Mouse (Mus musculus) midbrain, embryonic 10.5 days (tissue): ENCODE results near the gene Cd300lg. TPM values are rescaled to one million over a fixed set of nuclear protein-coding genes. Genes with fewer than 3 reads are reported as not detected.
A peak's percentile ranks its signal among the peaks of the same experiment; 100 is the strongest.

Source experiments
- DNase-seq: peaks from one replicate; pipeline ENCODE4 v3.0.0-alpha.2; 2017; ENCODE audit warnings: low spot score
- H3K27ac ChIP-seq: fragments of 300-500 bp; sonication (generic); replicated peaks from 2 replicates; pipeline ENCODE4 v1.5.1; 2016; ENCODE audit warnings: mild to moderate bottlenecking
- H3K27me3 ChIP-seq: fragments of 300-500 bp; sonication (generic); 2 replicates; pipeline ENCODE4 v1.6.1; 2016; ENCODE audit warnings: low read depth, mild to moderate bottlenecking; ENCODE audit not compliant: poor library complexity, severe bottlenecking
- H3K36me3 ChIP-seq: fragments of 300-500 bp; sonication (generic); 2 replicates; pipeline ENCODE4 v1.6.1; 2016; ENCODE audit warnings: mild to moderate bottlenecking, moderate library complexity
- H3K4me1 ChIP-seq: fragments of 300-500 bp; sonication (generic); 2 replicates; pipeline ENCODE4 v1.6.1; 2016
- H3K4me3 ChIP-seq: fragments of 300-500 bp; sonication (generic); 2 replicates; pipeline ENCODE4 v1.5.1; 2016; ENCODE audit warnings: mild to moderate bottlenecking, moderate library complexity
- H3K9me3 ChIP-seq: fragments of 300-500 bp; sonication (generic); replicated peaks from 2 replicates; pipeline ENCODE4 v1.6.1; 2016; ENCODE audit warnings: mild to moderate bottlenecking
- WGBS: fragments of 180-500 bp; shearing (Covaris S2); methylation state at CpG from one replicate; pipeline ENCODE4 v1.1.7; 2016; 5-methylcytosine and 5-hydroxymethylcytosine counted together
- polyA plus RNA-seq: library from polyadenylated mRNA; unstranded; fragments of >200 nt; fragmentation: Nextera tagmentation; extraction: Ambion mirVana; gene quantifications from 2 replicates; pipeline ENCODE4 v1.2.1, GENCODE M21; 2016

Cd300lg gene
- polyA plus RNA-seq, 1 experiment from 2014 or later: 0.20 TPM

DNA sequence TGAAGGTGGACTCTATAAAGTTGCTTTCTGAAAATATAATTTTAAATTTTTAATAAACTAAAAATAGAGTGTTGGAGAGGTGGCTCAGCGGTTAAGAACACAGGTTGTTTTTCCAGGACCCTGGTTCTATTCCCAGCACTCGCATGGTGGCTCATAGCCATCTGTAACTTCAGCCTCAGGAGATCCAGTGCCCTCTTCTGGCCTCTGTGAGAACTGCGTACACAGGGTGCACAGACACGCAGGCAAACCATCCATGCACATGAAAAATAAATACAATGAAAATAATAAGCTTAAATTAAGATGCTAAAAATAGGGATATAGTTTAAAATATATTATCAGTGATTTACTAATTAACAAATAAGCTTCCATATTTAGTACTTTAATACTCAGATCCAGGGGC is 663 bp upstream of the Cd300lg start:
- Histone ChIP-seq H3K27me3 (0 out of 2 replicates have a peak, but pooled peaks cover 9% of the 10 kb centered on the region), H3K4me3 (no peak overlapping the region), H3K36me3 (no peaks in the 10 kb centered on the region), H3K9me3 (peaks cover 9% of the 10 kb centered on the region), H3K27ac (no peak overlapping the region), H3K4me1 (peaks cover 10% of the 10 kb centered on the region)
- 67% methylated on average over 4 of the region's 4 CpGs for WGBS
- no peak for DNase-seq

DNA sequence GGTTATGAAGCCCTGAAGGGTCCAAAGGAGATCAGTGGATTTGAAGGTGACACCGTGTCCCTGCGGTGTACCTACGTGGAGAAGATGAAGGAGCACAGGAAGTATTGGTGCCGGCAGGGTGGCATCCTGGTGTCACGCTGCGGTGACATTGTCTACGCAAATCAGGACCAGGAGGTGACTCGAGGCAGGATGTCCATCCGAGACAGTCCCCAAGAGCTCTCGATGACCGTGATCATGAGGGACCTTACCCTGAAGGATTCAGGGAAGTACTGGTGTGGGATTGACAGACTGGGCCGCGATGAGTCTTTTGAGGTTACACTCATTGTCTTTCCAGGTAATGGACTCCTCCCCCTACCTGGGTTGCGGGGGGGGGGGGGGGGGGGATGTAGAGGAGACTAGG is 1.7 kb downstream of the Cd300lg start:
- Histone ChIP-seq H3K4me3 (no peak overlapping the region), H3K4me1 (peaks cover 10% of the 10 kb centered on the region), H3K27ac (no peak overlapping the region), H3K36me3 (no peaks in the 10 kb centered on the region), H3K9me3 (peaks cover 19% of the 10 kb centered on the region), H3K27me3 (0 out of 2 replicates have a peak, but pooled peaks cover 8% of the 10 kb centered on the region)
- DNase-seq: no peak
- 92% methylated on average over 14 of the region's 14 CpGs for WGBS

DNA sequence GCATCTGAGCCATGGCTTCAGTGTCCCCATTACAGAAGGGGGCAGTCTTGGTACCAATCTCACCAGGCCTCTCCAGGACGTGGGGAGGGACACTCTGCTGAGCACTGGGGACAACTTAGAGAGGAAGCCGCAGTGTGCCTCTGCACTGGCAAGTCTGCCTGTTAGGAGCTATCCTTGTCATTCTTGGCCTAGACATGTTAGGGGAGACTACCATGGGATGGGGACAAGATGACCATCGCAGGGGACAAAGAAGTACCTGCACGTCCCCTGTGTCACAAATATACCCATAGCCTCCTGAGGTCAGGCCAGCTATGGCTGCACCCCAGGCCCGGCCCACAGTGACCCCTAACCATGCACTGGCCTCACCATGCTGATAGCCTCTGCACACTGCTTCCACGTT is 2.1 kb downstream of the Cd300lg start:
- 0 out of 2 replicates have a peak, but pooled peaks cover 4% of the 10 kb centered on the region for H3K27me3 ChIP-seq
- no peak overlapping the region for H3K4me3 ChIP-seq
- no peak overlapping the region for H3K27ac ChIP-seq
- H3K36me3 ChIP-seq: no peaks in the 10 kb centered on the region
- peaks cover 19% of the 10 kb centered on the region for H3K9me3 ChIP-seq
- WGBS: 87% methylated on average over 6 of the region's 6 CpGs
- DNase-seq: no peak
- H3K4me1 ChIP-seq: peaks cover 10% of the 10 kb centered on the region

DNA sequence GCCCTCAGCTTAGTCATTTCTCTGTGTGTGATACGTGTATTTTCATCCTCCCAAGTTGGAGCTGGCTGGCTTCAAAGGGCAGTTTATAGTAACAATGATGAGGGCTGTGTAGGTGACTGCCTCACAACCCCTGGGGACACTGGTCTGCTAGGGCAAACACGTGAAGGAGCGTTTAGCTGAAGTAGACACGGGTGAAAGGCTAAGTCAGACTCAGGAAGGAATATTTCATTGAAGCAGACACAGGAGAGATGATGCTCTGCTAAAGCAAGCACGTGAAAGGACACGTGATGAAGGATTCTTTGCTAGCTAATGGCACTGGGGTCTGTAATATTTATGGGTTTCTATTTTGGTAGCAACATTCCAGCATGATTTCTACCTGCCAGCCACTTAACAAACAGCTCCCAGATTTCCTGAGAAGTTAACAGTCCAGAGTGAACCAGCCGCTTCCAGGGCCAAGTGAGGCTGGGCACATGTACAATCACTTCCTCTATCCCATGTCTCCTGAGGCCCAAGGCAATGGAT is 3.4 kb downstream of the Cd300lg start:
- Histone ChIP-seq H3K4me1 (peaks cover 5% of the 10 kb centered on the region), H3K36me3 (no peaks in the 10 kb centered on the region), H3K9me3 (peaks cover 19% of the 10 kb centered on the region), H3K27me3 (no peaks in the 10 kb centered on the region), H3K4me3 (no peak overlapping the region), H3K27ac (no peak overlapping the region)
- WGBS: 87% methylated on average over 7 of the region's 7 CpGs
- no peak for DNase-seq

DNA sequence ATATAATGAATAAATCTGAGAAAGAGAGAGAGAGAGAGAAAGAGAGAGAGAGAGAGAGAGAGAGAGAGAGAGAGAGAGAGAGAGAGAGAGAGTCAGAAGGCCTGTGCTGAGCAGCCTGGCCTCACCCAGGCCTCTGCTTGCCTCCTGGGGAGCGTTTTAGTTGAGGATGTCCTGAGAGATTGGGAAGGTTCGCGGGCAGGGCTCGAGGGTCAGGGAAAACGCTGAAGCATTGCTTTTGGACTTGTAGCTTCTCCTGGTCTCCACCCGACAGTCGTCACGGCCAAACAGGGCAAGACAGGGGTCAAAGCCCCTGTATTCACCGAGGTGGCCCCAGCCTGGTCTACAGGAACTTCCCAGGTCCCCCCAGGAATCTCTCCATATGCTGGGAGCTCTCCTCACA is 5.3 kb downstream of the Cd300lg start:
- Histone ChIP-seq H3K27ac (no peak overlapping the region), H3K4me1 (no peaks in the 10 kb centered on the region; the same call in 1 of the 2 replicates), H3K4me3 (no peak overlapping the region), H3K27me3 (no peaks in the 10 kb centered on the region), H3K9me3 (peaks cover 19% of the 10 kb centered on the region), H3K36me3 (no peaks in the 10 kb centered on the region)
- DNase-seq: no peak
- WGBS: 77% methylated on average over 9 of the region's 9 CpGs

DNA sequence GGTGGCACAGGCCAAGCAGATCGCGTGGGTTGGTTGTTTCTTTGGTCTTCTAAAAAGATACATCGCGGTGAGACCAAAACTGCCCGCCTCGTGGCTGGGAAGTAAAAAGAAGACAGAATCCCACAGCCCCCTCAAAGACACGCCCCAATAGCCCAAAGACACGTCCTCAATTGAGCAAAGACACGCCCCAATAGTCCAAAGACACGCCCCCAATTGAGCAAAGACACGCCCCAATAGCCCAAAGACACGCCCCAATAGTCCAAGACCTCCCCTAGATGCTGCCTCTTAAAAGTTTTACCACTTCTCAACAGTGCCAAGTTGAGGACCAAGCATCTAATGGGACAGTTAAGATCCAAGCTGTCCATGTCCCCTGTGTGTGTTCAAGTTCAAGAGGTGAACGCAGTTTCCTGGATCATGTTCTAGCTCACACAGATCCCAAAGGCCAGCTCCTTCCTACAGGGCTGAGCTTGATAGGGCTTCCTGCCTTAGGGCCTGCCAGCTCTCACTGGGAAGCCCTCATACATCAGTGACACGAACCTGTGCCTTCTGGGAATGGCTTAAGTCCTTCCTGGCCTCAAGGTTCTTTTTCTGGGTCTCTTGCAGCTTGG is 8.7 kb downstream of the Cd300lg start:
- Histone ChIP-seq H3K27ac (no peak overlapping the region), H3K36me3 (no peaks in the 10 kb centered on the region), H3K9me3 (peaks cover 16% of the 10 kb centered on the region), H3K4me3 (no peak overlapping the region), H3K4me1 (peaks cover 11% of the 10 kb centered on the region), H3K27me3 (no peaks in the 10 kb centered on the region; the same call in 1 of the 2 replicates)
- no peak for DNase-seq
- WGBS: 59% methylated on average over 14 of the region's 14 CpGs

DNA sequence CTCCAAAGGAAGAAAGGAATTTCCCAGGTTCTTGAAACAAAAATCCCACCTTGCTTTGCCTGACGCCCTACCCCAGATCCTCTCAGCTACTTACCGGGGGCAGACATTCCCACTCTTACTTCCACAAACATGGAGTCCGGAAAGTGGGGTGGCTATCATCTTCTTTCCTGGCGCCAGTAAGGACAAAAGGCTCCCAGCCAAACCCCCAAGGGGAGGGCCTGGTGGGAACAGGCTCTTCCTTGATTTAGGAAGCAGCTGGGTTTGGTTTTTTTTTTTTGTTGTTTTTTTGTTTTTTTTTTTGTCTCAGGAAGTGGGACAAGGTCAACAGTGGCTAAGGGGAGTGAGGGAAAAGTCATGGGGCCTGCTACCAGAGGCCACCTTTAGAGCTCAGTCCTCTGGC is 10.2 kb downstream of the Cd300lg start:
- DNase-seq: no peak
- no peak overlapping the region for H3K4me3 ChIP-seq
- H3K36me3 ChIP-seq: no peaks in the 10 kb centered on the region
- 0 out of 2 replicates have a peak, but pooled peaks cover under 1% of the 10 kb centered on the region for H3K9me3 ChIP-seq
- peak overlapping the region; percentile 57 for H3K27ac ChIP-seq
- WGBS: 67% methylated on average over 4 of the region's 4 CpGs
- H3K4me1 ChIP-seq: peaks cover 11% of the 10 kb centered on the region
- no peaks in the 10 kb centered on the region; the same call in 1 of the 2 replicates for H3K27me3 ChIP-seq

DNA sequence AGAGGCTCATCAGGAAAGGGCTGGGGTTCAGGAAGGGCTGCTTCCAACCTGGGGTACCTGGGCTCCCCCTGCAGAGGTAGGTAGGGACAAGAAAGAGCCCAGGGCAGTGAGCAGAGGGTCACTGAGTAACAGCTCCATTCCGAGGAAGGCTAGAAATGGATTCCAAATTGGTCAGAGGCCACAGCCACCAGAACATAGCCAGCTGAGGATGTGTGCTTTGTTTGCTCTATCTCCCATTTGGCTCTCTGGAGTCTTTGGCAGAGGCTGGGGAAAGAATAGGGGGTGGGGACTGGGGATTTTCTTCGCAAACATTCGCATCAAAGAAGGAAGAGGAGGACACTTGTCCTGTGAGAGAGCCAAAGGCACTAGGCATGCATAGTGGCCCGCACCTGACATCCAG is 10.6 kb downstream of the Cd300lg start:
- Histone ChIP-seq H3K36me3 (no peaks in the 10 kb centered on the region), H3K4me3 (no peak overlapping the region), H3K9me3 (no peaks in the 10 kb centered on the region), H3K27me3 (peaks cover 2% of the 10 kb centered on the region; the same call in 1 of the 2 replicates), H3K27ac (peak overlapping the region; percentile 57), H3K4me1 (peaks cover 11% of the 10 kb centered on the region)
- 40% methylated on average over 4 of the region's 4 CpGs for WGBS
- DNase-seq: no peak

DNA sequence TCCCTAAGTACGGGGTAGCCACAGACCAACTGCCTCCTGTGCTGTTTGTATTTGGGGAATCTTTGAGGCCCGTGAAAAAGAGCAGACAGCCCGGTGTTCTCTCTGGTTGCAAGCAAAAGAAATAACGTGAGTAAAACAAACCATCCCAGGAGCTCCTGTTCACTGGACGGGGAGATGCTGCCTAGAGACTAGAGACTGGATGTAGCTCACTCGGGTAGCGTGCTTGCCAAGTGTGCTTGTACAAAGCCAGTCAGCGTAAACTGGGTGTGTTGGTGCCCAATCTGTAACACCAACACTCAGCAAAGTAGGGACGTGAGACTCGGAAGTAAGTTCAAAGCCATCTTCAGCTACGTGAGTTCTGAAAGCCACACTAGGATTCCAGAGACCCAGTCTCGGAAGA is 11.4 kb downstream of the Cd300lg start:
- Histone ChIP-seq H3K4me1 (peaks cover 11% of the 10 kb centered on the region), H3K27ac (peak overlapping the region; percentile 57; the same call in 1 of the 2 replicates), H3K9me3 (no peaks in the 10 kb centered on the region), H3K4me3 (no peak overlapping the region), H3K36me3 (no peaks in the 10 kb centered on the region), H3K27me3 (peaks cover 6% of the 10 kb centered on the region; the same call in 1 of the 2 replicates)
- 83% methylated on average over 12 of the region's 12 CpGs for WGBS
- no peak for DNase-seq

DNA sequence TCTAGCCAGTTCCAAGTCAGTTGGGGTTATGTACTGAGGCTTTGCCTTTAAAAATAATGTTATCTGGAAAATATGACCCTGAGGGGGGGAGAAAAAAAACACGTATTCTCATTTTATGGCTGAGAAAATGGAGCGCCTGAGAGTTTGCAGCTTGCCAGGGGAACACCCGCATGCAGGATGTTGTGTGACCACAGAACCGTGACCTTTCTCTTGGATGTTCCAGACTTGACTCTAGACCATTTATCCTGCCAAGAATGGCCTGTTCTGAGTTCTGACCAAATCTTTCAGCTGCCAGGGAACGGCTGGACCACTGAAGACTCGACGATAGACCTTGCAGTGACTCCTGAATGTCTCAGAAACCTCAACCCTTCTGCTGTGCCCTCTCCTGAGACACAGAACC is 11.9 kb downstream of the Cd300lg start:
- no peak overlapping the region for H3K4me3 ChIP-seq
- H3K36me3 ChIP-seq: no peaks in the 10 kb centered on the region
- no peaks in the 10 kb centered on the region for H3K9me3 ChIP-seq
- no peak for DNase-seq
- WGBS: 86% methylated on average over 7 of the region's 7 CpGs
- H3K27me3 ChIP-seq: peaks cover 6% of the 10 kb centered on the region; the same call in 1 of the 2 replicates
- H3K27ac ChIP-seq: no peak overlapping the region
- H3K4me1 ChIP-seq: peaks cover 11% of the 10 kb centered on the region

DNA sequence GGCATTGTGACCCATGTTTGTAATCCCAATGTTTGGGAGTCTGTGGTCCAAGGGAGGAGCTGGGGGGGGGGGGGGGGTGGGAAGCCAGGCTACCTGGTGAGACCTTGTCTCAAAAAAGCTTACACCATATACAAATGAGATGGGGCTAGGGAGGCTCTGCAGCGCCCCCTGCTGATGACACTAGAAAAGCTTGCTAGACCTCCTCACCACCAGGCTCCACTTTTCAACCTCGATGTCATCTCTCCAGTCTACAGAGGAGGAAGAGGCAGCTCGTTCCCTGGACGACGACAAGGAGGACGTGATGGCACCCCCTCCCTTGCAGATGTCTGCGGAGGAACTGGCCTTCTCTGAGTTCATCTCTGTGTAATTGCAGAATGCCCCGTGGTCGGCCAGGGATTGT is 12.5 kb downstream of the Cd300lg start:
- peak; percentile 59 for DNase-seq
- Histone ChIP-seq H3K27me3 (peaks cover 10% of the 10 kb centered on the region; the same call in 1 of the 2 replicates), H3K36me3 (peaks cover 4% of the 10 kb centered on the region; the same call in 1 of the 2 replicates), H3K27ac (no peak overlapping the region), H3K9me3 (no peaks in the 10 kb centered on the region), H3K4me3 (no peak overlapping the region), H3K4me1 (peaks cover 11% of the 10 kb centered on the region)
- 31% methylated on average over 9 of the region's 9 CpGs for WGBS

DNA sequence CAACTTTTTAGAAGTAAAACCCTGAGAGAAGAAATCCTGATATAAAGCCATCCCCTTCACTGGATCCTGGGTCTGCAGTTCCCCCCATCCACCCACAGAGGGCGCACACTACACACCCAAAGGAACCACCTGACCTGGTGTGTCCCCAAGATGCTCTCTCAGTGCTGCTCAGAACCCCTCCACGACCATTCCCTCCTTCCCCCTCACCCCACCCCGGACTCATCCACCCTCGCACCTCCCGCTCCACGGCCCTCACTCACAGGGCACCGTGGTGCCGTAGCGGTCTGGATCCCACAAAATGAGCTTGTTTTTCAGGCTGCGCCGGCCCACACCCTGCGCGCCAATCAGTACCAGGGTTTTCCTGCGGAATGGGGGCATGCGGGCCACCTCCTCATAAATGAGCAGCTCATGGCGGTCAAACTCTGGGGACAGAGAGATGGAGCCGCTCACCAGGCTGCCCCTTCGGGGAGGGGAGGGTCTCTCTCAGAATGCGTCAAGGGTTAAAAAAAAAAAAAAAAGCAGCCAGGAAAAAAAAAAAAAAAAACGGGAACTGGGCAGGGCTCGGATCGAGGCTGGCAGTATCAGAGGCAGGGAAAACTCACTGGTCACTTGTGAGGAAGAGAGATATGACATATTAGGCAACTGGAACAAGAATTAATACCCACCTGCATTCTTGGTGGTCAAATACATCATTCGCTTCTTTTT is 20.1 kb downstream of the Cd300lg start:
- WGBS: 4% methylated on average over 23 of the region's 23 CpGs
- H3K27me3 ChIP-seq: peaks cover 39% of the 10 kb centered on the region
- H3K4me3 ChIP-seq: peak overlapping the region; percentile 62
- peaks cover 11% of the 10 kb centered on the region for H3K4me1 ChIP-seq
- peak; percentile 82 for DNase-seq
- H3K9me3 ChIP-seq: no peaks in the 10 kb centered on the region
- H3K36me3 ChIP-seq: peaks cover 39% of the 10 kb centered on the region
- H3K27ac ChIP-seq: peak overlapping the region; percentile 74

DNA sequence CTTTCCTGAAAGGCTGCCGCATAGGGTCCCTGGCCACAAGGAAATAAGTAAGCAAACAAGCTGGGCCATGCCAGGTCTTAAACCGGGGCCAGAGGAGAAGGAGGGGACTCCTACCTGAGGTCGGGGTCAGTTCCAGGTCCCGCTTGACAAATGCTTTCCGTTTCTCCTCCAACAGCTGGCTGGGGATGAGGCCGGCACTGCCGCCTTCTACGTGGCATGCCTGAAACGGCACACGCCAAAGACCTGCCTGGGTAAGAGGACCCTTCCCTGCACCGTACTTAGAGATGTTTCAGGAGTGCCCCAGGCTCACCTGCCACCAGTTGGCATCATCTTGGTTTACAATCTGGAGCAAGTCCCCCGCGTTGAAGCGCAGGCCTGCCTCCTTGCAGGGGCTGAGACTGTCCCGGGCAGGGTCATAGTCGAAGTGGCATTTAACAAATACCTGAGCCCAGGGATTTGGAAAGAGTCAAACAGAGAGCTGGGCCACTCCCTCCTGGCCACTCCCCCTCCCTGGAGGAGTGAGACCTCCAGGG is 20.7 kb downstream of the Cd300lg start:
- Histone ChIP-seq H3K27me3 (peaks cover 36% of the 10 kb centered on the region), H3K27ac (no peak overlapping the region), H3K4me3 (peak overlapping the region; percentile 62; the same call in 1 of the 2 replicates), H3K4me1 (peaks cover 11% of the 10 kb centered on the region), H3K9me3 (no peaks in the 10 kb centered on the region), H3K36me3 (peaks cover 39% of the 10 kb centered on the region)
- WGBS: 30% methylated on average over 16 of the region's 16 CpGs
- no peak for DNase-seq
